Mouse (Mus musculus): Measurements from ENCODE around the gene Dpp9. TPM values are rescaled to one million over a fixed set of nuclear protein-coding genes. Genes with fewer than 3 reads are reported as not detected.

The Dpp9 gene
- total and polyA plus RNA-seq, 3 experiments = 13.5 to 37.9 (median 23.0) TPM

GRCm38 (mm10) chr17:56217670-56218069 is 1.0 kb downstream of the Dpp9 start:
- Histone ChIP-seq H3K79me2 (replicated peaks; ENCODE audit: control insufficient read depth, extremely low read depth, insufficient read depth, poor library complexity, severe bottlenecking) (no peaks in the 10 kb centered on the region; the same call in 1 of the 2 replicates), H3K9me3 (replicated peaks; ENCODE audit: low read length) (no peaks in the 10 kb centered on the region), H3K4me1 (ENCODE audit: control insufficient read depth in 1 of 2, insufficient read depth in 2 of 2) (peaks cover 12 to 46% of the 10 kb centered on the region in 2 experiments), H3K4me2 (ENCODE audit: insufficient read depth, low read depth, poor library complexity, severe bottlenecking) (peak overlapping the region; percentile 91), H3K27ac (ENCODE audit: insufficient read depth, low read depth) (no peak overlapping the region), H3K27me3 (replicated peaks) (peaks cover 11% of the 10 kb centered on the region), H3K9ac (ENCODE audit: insufficient read depth, low read depth) (peak overlapping the region; percentile 93), H3K4me3 (replicated peaks in 1 of 3; ENCODE audit: low read depth in 2 of 3, low read length in 2 of 3, poor library complexity in 1 of 3) (peak overlapping the region; percentile 82 to 91 (median 90)), H3K36me3 (replicated peaks in 1 of 2; ENCODE audit: control insufficient read depth in 1 of 2, insufficient read depth in 1 of 2, low read length in 1 of 2) (peaks cover 0 to 35% of the 10 kb centered on the region in 2 experiments)
- TF ChIP-seq TCF12 (IDR thresholded peaks at IDR 0.05; ENCODE audit: low read depth, low read length) = no peak
- no peak for TF ChIP-seq ZNF384 (IDR thresholded peaks at IDR 0.05; ENCODE audit: low read depth, low read length)
- in situ Hi-C loops (cut with MboI; ENCODE audit: low pct_ligation_motif_present, low pct_unique_long_range_greater_than_20kb, low sequenced_read_pairs) (no loop called here), dilution Hi-C loops (cut with MboI; ENCODE audit: extremely low pct_ligation_motif_present, extremely low pct_unique_long_range_greater_than_20kb, low sequenced_read_pairs) (no loop called here)
- DNase-seq (ENCODE audit: extremely low read depth) = no peak

GRCm38 (mm10) chr17:56214229-56214628 is 4.5 kb downstream of the Dpp9 start:
- Histone ChIP-seq H3K4me1 (ENCODE audit: control insufficient read depth in 1 of 2, insufficient read depth in 2 of 2) (peaks cover 12 to 44% of the 10 kb centered on the region in 2 experiments), H3K27me3 (replicated peaks) (no peaks in the 10 kb centered on the region), H3K4me3 (replicated peaks in 1 of 3; ENCODE audit: low read depth in 2 of 3, low read length in 2 of 3, poor library complexity in 1 of 3) (no peak overlapping the region), H3K9me3 (replicated peaks; ENCODE audit: low read length) (no peaks in the 10 kb centered on the region), H3K9ac (ENCODE audit: insufficient read depth, low read depth) (no peak overlapping the region), H3K36me3 (replicated peaks in 1 of 2; ENCODE audit: control insufficient read depth in 1 of 2, insufficient read depth in 1 of 2, low read length in 1 of 2) (peaks cover 27 to 69% of the 10 kb centered on the region in 2 experiments), H3K4me2 (ENCODE audit: insufficient read depth, low read depth, poor library complexity, severe bottlenecking) (no peak overlapping the region), H3K79me2 (replicated peaks; ENCODE audit: control insufficient read depth, extremely low read depth, insufficient read depth, poor library complexity, severe bottlenecking) (no peaks in the 10 kb centered on the region; the same call in 1 of the 2 replicates), H3K27ac (ENCODE audit: insufficient read depth, low read depth) (no peak overlapping the region)
- in situ Hi-C loops (cut with MboI; ENCODE audit: low pct_ligation_motif_present, low pct_unique_long_range_greater_than_20kb, low sequenced_read_pairs) (no loop called here), dilution Hi-C loops (cut with MboI; ENCODE audit: extremely low pct_ligation_motif_present, extremely low pct_unique_long_range_greater_than_20kb, low sequenced_read_pairs) (no loop called here)
- DNase-seq (ENCODE audit: extremely low read depth) = no peak
- no peak for TF ChIP-seq SIN3A (IDR thresholded peaks at IDR 0.05; ENCODE audit: low read length)
- no peak for TF ChIP-seq JUN (IDR thresholded peaks at IDR 0.05; ENCODE audit: insufficient read depth, low read depth, low read length)
- TF ChIP-seq MAX (IDR thresholded peaks at IDR 0.05; ENCODE audit: low read length) = no peak
- TF ChIP-seq NRF1 (IDR thresholded peaks at IDR 0.05; ENCODE audit: low read depth, low read length) = no peak
- no peak for TF ChIP-seq GABPA (IDR thresholded peaks at IDR 0.05; ENCODE audit: insufficient replicate concordance, low read depth, low read length)
- no peak for TF ChIP-seq MXI1 (IDR thresholded peaks at IDR 0.05; ENCODE audit: low read depth, low read length)
- no peak for TF ChIP-seq RCOR1 (conservative IDR thresholded peaks at IDR 0.05; ENCODE audit: low read depth, low read length)
- no peak for TF ChIP-seq BHLHE40 (IDR thresholded peaks at IDR 0.05; ENCODE audit: low read depth, low read length)
- TF ChIP-seq EP300 (IDR thresholded peaks at IDR 0.05; ENCODE audit: low read length) = no peak
- TF ChIP-seq ZMIZ1 (IDR thresholded peaks at IDR 0.05; ENCODE audit: low read depth, low read length) = no peak
- no peak for TF ChIP-seq ZNF384 (IDR thresholded peaks at IDR 0.05; ENCODE audit: low read depth, low read length)
- TF ChIP-seq CHD2 (IDR thresholded peaks at IDR 0.05; ENCODE audit: low read length) = no peak
- no peak for TF ChIP-seq USF1 (IDR thresholded peaks at IDR 0.05; ENCODE audit: low read depth, low read length)
- TF ChIP-seq NELFE (IDR thresholded peaks at IDR 0.05; ENCODE audit: low read depth, low read length) = no peak
